Comparison of ENCODE assay signal across 8 mouse cellular contexts in genomic region chr1:165718543-165719105, GRCm38 (mm10). TPM values are rescaled to one million over a fixed set of nuclear protein-coding genes. Genes with fewer than 3 reads are reported as not detected.
DNase-seq lines count a peak whose midpoint lies in the region; ATAC-seq and TF ChIP-seq lines count a peak whose summit lies in the region.

No protein-coding gene starts in this region.

- TF ChIP-seq POLR2A in liver, adult 2 months (IDR thresholded peaks at IDR 0.05; ENCODE audit: extremely low read depth, insufficient read depth, low read length): no peak

- peaks cover 2% of the 10 kb centered on the region; the same call in 1 of the 2 replicates for H3K4me1 ChIP-seq in liver, adult 2 months (ENCODE audit: control insufficient read depth, insufficient read depth, low read length)
- peaks cover 28% of the 10 kb centered on the region for H3K4me1 ChIP-seq in heart, embryonic 12.5 days (replicated peaks)
- H3K4me1 ChIP-seq in limb, embryonic 15.5 days: peaks cover 12% of the 10 kb centered on the region
- H3K4me1 ChIP-seq in stomach, embryonic 15.5 days: peaks cover 15% of the 10 kb centered on the region; the same call in 1 of the 2 replicates

- peak overlapping the region; percentile 8 for H3K4me3 ChIP-seq in liver, adult 2 months (ENCODE audit: insufficient read depth, low read depth, low read length)
- H3K4me3 ChIP-seq in heart, embryonic 12.5 days: peak overlapping the region; percentile 23
- H3K4me3 ChIP-seq in limb, embryonic 15.5 days: no peak overlapping the region
- H3K4me3 ChIP-seq in stomach, embryonic 15.5 days (replicated peaks): no peak overlapping the region

- H3K79me2 ChIP-seq in liver, adult 2 months (ENCODE audit: control insufficient read depth, insufficient read depth, low read length): no peaks in the 10 kb centered on the region

- H3K27me3 ChIP-seq in liver, adult 2 months (ENCODE audit: control insufficient read depth, insufficient read depth, low read length): no peaks in the 10 kb centered on the region
- no peaks in the 10 kb centered on the region for H3K27me3 ChIP-seq in heart, embryonic 12.5 days (replicated peaks)
- no peaks in the 10 kb centered on the region for H3K27me3 ChIP-seq in limb, embryonic 15.5 days
- no peaks in the 10 kb centered on the region for H3K27me3 ChIP-seq in stomach, embryonic 15.5 days (replicated peaks)

- DNase-seq in liver, adult 2 months (ENCODE audit: extremely low read depth, low read depth, low spot score): peak; percentile 15
- DNase-seq in liver: no peak
- DNase-seq in left cerebral cortex, adult 9 months (ENCODE audit: low spot score in 2 of 2): no peak
- no peak for DNase-seq in T-cell, adult 2 months (ENCODE audit: low spot score)
- no peak for DNase-seq in adrenal gland, postnatal 25 days

- H3K36me3 ChIP-seq in liver, adult 2 months (ENCODE audit: control insufficient read depth, insufficient read depth, low read length): no peaks in the 10 kb centered on the region
- no peaks in the 10 kb centered on the region for H3K36me3 ChIP-seq in heart, embryonic 12.5 days
- no peaks in the 10 kb centered on the region for H3K36me3 ChIP-seq in limb, embryonic 15.5 days
- H3K36me3 ChIP-seq in stomach, embryonic 15.5 days: no peaks in the 10 kb centered on the region

- peak overlapping the region; percentile 2; the same call in 1 of the 2 replicates for H3K9ac ChIP-seq in liver, adult 2 months (ENCODE audit: low read depth, low read length)
- H3K9ac ChIP-seq in heart, embryonic 12.5 days: no peak overlapping the region; the same call in 1 of the 2 replicates
- H3K9ac ChIP-seq in limb, embryonic 15.5 days: no peak overlapping the region
- H3K9ac ChIP-seq in stomach, embryonic 15.5 days: no peak overlapping the region

- no peak for ATAC-seq in heart, embryonic 12.5 days (ENCODE audit: insufficient number of reproducible peaks, low FRiP score)
- no peak for ATAC-seq in limb, embryonic 15.5 days (ENCODE audit: insufficient number of reproducible peaks, low FRiP score, low TSS enrichment, low read depth)
- no peak; the same call in 1 of the 2 replicates for ATAC-seq in stomach, embryonic 15.5 days (ENCODE audit: insufficient read depth, low FRiP score, low read depth)

- WGBS in liver, adult 2 months: 63% methylated on average over 15 of the region's 15 CpGs
- WGBS in heart, embryonic 12.5 days: 24% methylated on average over 15 of the region's 15 CpGs
- 57% methylated on average over 15 of the region's 15 CpGs for WGBS in limb, embryonic 15.5 days
- 32% methylated on average over 15 of the region's 15 CpGs for WGBS in stomach, embryonic 15.5 days

- H3K4me2 ChIP-seq in heart, embryonic 12.5 days: peak overlapping the region; percentile 58
- H3K4me2 ChIP-seq in limb, embryonic 15.5 days: 0 out of 2 replicates have a peak overlapping the region, but pooled peaks have one; percentile 3
- H3K4me2 ChIP-seq in stomach, embryonic 15.5 days: peak overlapping the region; percentile 36

- peak overlapping the region; percentile 67 for H3K27ac ChIP-seq in liver, adult 2 months (replicated peaks; ENCODE audit: insufficient read depth, low read depth, low read length)
- H3K27ac ChIP-seq in heart, embryonic 12.5 days (ENCODE audit: poor library complexity, severe bottlenecking): peak overlapping the region; percentile 82
- peak overlapping the region; percentile 54; the same call in 1 of the 2 replicates for H3K27ac ChIP-seq in limb, embryonic 15.5 days
- H3K27ac ChIP-seq in stomach, embryonic 15.5 days: peak overlapping the region; percentile 93

- H3K9me3 ChIP-seq in heart, embryonic 12.5 days (replicated peaks): no peaks in the 10 kb centered on the region
- H3K9me3 ChIP-seq in limb, embryonic 15.5 days: no peaks in the 10 kb centered on the region
- H3K9me3 ChIP-seq in stomach, embryonic 15.5 days: no peaks in the 10 kb centered on the region

- no peak for TF ChIP-seq CTCF in liver, adult 2 months (IDR thresholded peaks at IDR 0.05; ENCODE audit: low read depth, low read length)

RNA-seq across cellular contexts. Expression of gene Rcsd1, which starts 9.1 kb away (rescaled TPM):
- total RNA-seq in liver, adult 2 months (2014; rRNA removed): 2.6 and 3.0 TPM in 2 replicates
- 2.8 and 3.3 TPM in 2 replicates for polyA plus RNA-seq in liver, adult 2 months (2012; rRNA removed)
- polyA plus RNA-seq in heart, embryonic 12.5 days (2016; fragmentation: Nextera tagmentation; extraction: Ambion mirVana): 113 and 122 TPM in 2 replicates
- 17.5 and 23.5 TPM in 2 replicates for polyA plus RNA-seq in limb, embryonic 15.5 days (2015; fragmentation: Nextera tagmentation; extraction: Ambion mirVana)
- 42.4 and 43.1 TPM in 2 replicates for polyA plus RNA-seq in stomach, embryonic 15.5 days (2015; fragmentation: Nextera tagmentation; extraction: Ambion mirVana)
- 16.1 and 19.1 TPM in 2 replicates for total RNA-seq in adrenal gland, postnatal 25 days (2021)

RNA-seq across cellular contexts. Expression of gene Creg1, which starts 44.9 kb away (rescaled TPM):
- total RNA-seq in liver, adult 2 months (2014; rRNA removed): 414 and 570 TPM in 2 replicates
- 420 and 447 TPM in 2 replicates for polyA plus RNA-seq in liver, adult 2 months (2012; rRNA removed)
- 94.9 and 109 TPM in 2 replicates for polyA plus RNA-seq in heart, embryonic 12.5 days (2016; fragmentation: Nextera tagmentation; extraction: Ambion mirVana)
- 66.9 and 67.9 TPM in 2 replicates for polyA plus RNA-seq in limb, embryonic 15.5 days (2015; fragmentation: Nextera tagmentation; extraction: Ambion mirVana)
- 107 and 111 TPM in 2 replicates for polyA plus RNA-seq in stomach, embryonic 15.5 days (2015; fragmentation: Nextera tagmentation; extraction: Ambion mirVana)
- total RNA-seq in adrenal gland, postnatal 25 days (2021): 49.1 and 54.8 TPM in 2 replicates

Comparison
In these comparisons a context has a peak if more than half of its experiments do, and no peak if none do; other contexts are left out.
1. H3K4me3 ChIP-seq: peak in liver, adult 2 months (single experiment) and heart, embryonic 12.5 days (single experiment); none in limb, embryonic 15.5 days (single experiment) and stomach, embryonic 15.5 days (single experiment).
2. H3K4me2 ChIP-seq: peak in every context shown above with its lines; median percentile 58 in heart, embryonic 12.5 days; 36 in stomach, embryonic 15.5 days; 3 in limb, embryonic 15.5 days.
3. Peak in every context shown above with its lines, with median percentiles within 50 percentile points of each other: H3K27ac ChIP-seq.